Mouse (Mus musculus): Measurements from ENCODE around the gene Iqcf1. TPM values are rescaled to one million over a fixed set of nuclear protein-coding genes. Genes with fewer than 3 reads are reported as not detected.

The Iqcf1 gene
- polyA plus RNA-seq, 1 experiment from 2014 or later = not detected

DNA sequence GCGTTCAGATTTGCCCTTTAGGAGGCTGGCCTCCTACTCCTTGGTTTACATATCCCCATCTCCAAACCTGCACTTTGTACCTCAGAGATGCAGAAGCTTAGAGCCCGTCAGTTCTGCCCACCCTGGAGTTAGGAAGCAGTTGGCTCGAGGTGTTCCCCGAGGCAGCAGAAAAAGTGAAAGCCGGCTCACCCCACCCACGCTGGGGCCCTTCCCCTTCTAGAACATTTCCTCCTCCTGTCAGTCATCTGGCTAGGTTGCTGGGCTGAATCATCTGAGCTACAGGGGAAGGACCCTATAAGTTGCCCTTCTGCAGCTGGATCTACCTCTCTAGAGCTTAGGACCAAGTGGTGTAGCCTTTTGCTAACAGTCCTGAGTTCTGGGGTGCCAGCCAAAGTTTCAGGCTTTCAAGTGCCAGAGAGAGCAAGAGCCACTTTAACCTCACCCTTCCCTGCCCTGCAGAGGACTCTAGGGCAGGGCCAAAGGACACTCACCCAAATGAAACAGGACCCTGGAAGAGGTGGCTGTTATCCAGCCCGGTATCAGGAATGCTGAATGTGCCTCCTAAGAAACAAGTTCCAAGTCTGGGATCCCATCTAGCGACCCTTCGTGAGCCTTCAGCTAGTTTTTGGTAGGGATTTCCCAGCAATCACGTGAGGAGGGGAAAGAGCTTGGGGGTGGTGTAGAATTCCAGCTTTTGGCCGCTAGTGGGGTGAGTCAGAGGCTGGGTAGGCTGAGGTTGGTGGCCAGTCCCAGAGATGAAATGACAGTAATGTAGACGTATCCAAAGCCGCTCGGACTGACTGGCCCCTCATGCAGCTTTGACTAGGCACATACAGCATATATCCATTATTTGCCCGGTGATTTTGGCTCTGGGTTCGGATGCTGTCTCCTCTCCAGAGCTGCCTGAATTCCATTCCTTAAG lies 23.5 kb upstream of the Iqcf1 start:
- no peak overlapping the region for H3K27ac ChIP-seq
- 38% methylated on average over 16 of the region's 16 CpGs for WGBS
- H3K4me1 ChIP-seq (replicated peaks; ENCODE audit: control insufficient read depth, insufficient read depth, low read length) = peaks cover 12% of the 10 kb centered on the region
- H3K4me3 ChIP-seq (replicated peaks; ENCODE audit: low read length) = no peak overlapping the region
- DNase-seq (ENCODE audit: low spot score) (no peak), ATAC-seq (ENCODE audit: low FRiP score) (no peak)
- H3K9ac ChIP-seq = no peak overlapping the region
- peak overlapping the region; percentile 28 for H3K4me2 ChIP-seq (replicated peaks)
- peaks cover 9% of the 10 kb centered on the region; the same call in 1 of the 2 replicates for H3K36me3 ChIP-seq (replicated peaks; ENCODE audit: control insufficient read depth, insufficient read depth)
- peaks cover 2% of the 10 kb centered on the region; the same call in 1 of the 2 replicates for H3K27me3 ChIP-seq (ENCODE audit: control insufficient read depth, insufficient read depth, low read length)
- H3K9me3 ChIP-seq (ENCODE audit: control insufficient read depth, low read length) = no peaks in the 10 kb centered on the region

DNA sequence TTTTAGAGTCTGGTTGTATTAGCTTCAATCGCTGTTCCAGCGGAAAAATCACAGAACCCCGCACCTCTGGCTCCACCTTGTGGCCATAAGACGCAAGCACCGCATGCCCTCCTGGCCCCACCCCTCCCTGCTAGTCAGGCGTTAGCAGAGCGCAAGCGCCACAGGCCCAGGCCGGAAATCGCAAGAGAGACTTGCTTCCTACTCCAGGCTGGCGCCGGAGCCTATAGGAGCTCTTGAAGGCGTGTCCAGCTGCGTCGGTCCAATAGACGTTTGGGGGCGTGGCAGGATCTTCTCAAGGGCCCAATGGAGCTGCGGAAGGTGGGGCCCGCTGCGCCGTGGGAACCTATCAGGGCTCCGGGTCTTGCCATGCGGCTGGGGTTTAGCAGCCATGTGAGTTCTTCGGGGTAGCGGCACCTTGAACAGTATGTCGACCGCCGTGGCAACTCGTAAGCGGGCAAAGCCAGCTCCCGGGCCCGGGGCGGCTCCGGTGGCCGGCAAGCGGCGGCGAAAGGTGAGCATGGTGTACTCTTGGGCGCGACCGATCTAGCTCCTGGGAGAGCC lies 22.8 kb upstream of the Iqcf1 start, which contains the start of gene Parp3:
Parp3 (minus strand) TSS at position 26 of the 561 bp plus-strand sequence.
- Histone ChIP-seq H3K36me3 (replicated peaks; ENCODE audit: control insufficient read depth, insufficient read depth) (peaks cover 9% of the 10 kb centered on the region; the same call in 1 of the 2 replicates), H3K4me1 (replicated peaks; ENCODE audit: control insufficient read depth, insufficient read depth, low read length) (peaks cover 12% of the 10 kb centered on the region), H3K4me3 (replicated peaks; ENCODE audit: low read length) (peak within 1 kb of the TSS; percentile 73), H3K4me2 (replicated peaks) (peak within 1 kb of the TSS; percentile 89), H3K9me3 (ENCODE audit: control insufficient read depth, low read length) (no peaks in the 10 kb centered on the region), H3K27me3 (ENCODE audit: control insufficient read depth, insufficient read depth, low read length) (no peaks in the 10 kb centered on the region), H3K9ac (peak within 1 kb of the TSS; percentile 68), H3K27ac (no peak within 1 kb of the TSS)
- whole genome bisulfite sequencing = under 1% methylated on average over 41 of the region's 41 CpGs
- DNase-seq (ENCODE audit: low spot score) (peak; percentile 96), ATAC-seq (ENCODE audit: low FRiP score) (peak; percentile 99)

DNA sequence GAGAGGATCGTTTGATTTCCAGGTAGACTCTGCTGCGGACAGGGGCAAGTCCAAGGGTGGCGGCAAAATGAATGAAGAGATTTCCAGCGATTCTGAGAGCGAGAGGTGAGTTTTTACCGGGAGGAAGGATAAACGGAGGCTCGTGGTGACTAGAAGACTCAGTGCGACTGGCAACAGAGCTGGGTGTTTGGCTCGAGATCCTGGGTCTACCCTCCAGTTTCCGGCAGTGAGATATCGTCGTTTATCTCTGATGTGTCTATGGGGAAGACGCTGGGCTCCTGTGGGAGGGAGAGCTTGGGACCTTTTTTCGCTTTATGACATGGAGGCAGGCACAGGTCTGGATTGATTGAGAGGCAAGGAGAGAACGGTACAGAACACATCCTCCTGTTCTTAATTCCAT lies 22.1 kb upstream of the Iqcf1 start:
- H3K27ac ChIP-seq = no peak overlapping the region
- H3K9me3 ChIP-seq (ENCODE audit: control insufficient read depth, low read length) = no peaks in the 10 kb centered on the region
- H3K36me3 ChIP-seq (replicated peaks; ENCODE audit: control insufficient read depth, insufficient read depth) = peaks cover 14% of the 10 kb centered on the region
- H3K4me2 ChIP-seq (replicated peaks) = peak overlapping the region; percentile 89
- DNase-seq (ENCODE audit: low spot score) = no peak
- no peaks in the 10 kb centered on the region for H3K27me3 ChIP-seq (ENCODE audit: control insufficient read depth, insufficient read depth, low read length)
- H3K4me3 ChIP-seq (replicated peaks; ENCODE audit: low read length) = peak overlapping the region; percentile 73
- 6% methylated on average over 16 of the region's 16 CpGs for WGBS
- no peak for ATAC-seq (ENCODE audit: low FRiP score)
- H3K4me1 ChIP-seq (replicated peaks; ENCODE audit: control insufficient read depth, insufficient read depth, low read length) = peaks cover 12% of the 10 kb centered on the region
- peak overlapping the region; percentile 68 for H3K9ac ChIP-seq

DNA sequence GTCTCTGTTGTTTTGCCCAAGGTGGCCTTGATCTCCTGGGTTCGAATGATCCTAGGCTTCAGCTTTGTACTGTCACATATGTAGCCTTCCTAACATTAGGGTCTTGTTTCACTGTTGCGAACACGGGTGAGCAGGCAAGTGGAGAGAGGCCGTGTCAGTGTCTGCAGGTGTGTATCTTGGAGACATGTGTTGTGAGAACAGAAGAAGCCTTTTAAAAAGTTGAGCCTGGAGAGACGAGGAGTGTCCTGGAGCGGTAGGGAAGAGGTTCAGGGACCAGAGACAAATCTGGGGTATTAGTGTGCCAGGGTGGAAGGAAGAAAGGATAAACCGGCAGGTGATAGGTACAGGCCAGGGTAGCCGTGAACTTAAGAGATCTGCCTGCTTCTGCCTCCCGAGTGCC lies 21.7 kb upstream of the Iqcf1 start:
- H3K9me3 ChIP-seq (ENCODE audit: control insufficient read depth, low read length) = no peaks in the 10 kb centered on the region
- peak overlapping the region; percentile 73 for H3K4me3 ChIP-seq (replicated peaks; ENCODE audit: low read length)
- H3K36me3 ChIP-seq (replicated peaks; ENCODE audit: control insufficient read depth, insufficient read depth) = peaks cover 19% of the 10 kb centered on the region
- H3K27ac ChIP-seq = no peak overlapping the region
- peaks cover 12% of the 10 kb centered on the region for H3K4me1 ChIP-seq (replicated peaks; ENCODE audit: control insufficient read depth, insufficient read depth, low read length)
- DNase-seq (ENCODE audit: low spot score) (no peak), ATAC-seq (ENCODE audit: low FRiP score) (no peak)
- peak overlapping the region; percentile 89 for H3K4me2 ChIP-seq (replicated peaks)
- WGBS = 87% methylated on average over 9 of the region's 9 CpGs
- H3K27me3 ChIP-seq (ENCODE audit: control insufficient read depth, insufficient read depth, low read length) = no peaks in the 10 kb centered on the region
- H3K9ac ChIP-seq = peak overlapping the region; percentile 68

DNA sequence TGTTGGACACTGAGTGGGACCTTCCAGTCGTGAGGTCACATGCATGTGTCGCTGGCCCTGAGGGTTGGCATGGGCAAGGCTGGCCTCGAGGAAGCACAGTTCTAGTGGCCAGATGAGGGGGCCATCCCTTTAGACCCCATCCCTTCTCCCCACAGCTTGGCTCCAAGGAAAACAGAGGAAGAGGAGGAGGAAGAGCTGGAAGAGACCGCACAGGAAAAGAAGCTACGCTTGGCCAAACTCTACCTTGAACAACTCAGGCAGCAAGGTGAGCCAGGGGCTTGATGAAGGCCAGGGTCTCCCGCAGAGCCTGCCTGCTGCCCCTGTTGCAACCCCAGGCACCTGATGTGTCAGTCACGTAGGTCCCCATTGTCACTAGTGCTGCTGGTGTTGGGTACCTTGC lies 19.2 kb upstream of the Iqcf1 start:
- H3K4me2 ChIP-seq (replicated peaks) = no peak overlapping the region
- H3K4me1 ChIP-seq (replicated peaks; ENCODE audit: control insufficient read depth, insufficient read depth, low read length) = peaks cover 12% of the 10 kb centered on the region
- H3K4me3 ChIP-seq (replicated peaks; ENCODE audit: low read length) = no peak overlapping the region
- WGBS = 93% methylated on average over 7 of the region's 7 CpGs
- no peak overlapping the region for H3K27ac ChIP-seq
- no peak overlapping the region for H3K9ac ChIP-seq
- ATAC-seq (ENCODE audit: low FRiP score) (no peak), DNase-seq (ENCODE audit: low spot score) (no peak)
- H3K36me3 ChIP-seq (replicated peaks; ENCODE audit: control insufficient read depth, insufficient read depth) = peaks cover 41% of the 10 kb centered on the region
- H3K27me3 ChIP-seq (ENCODE audit: control insufficient read depth, insufficient read depth, low read length) = no peaks in the 10 kb centered on the region
- no peaks in the 10 kb centered on the region for H3K9me3 ChIP-seq (ENCODE audit: control insufficient read depth, low read length)

DNA sequence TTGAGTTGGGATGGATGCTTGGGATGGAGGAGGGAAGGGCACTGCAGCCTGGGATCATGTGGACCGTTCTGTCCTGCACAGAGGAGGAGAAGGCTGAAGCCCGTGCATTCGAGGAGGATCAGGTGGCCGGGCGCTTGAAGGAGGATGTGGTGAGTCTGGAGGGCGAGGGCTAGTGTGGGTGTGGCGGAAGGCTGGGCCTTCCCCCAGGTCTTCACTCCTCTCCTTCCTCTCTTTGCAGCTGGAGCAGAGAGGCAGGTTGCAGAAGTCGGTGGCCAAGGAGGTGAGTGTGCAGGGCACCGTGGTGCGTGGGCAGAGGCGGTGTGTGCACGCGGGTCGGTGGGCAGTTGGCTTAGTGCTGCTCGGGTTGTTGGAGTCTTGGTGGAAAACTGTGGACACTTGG lies 18.7 kb upstream of the Iqcf1 start:
- Histone ChIP-seq H3K9ac (no peak overlapping the region), H3K4me3 (replicated peaks; ENCODE audit: low read length) (no peak overlapping the region), H3K9me3 (ENCODE audit: control insufficient read depth, low read length) (no peaks in the 10 kb centered on the region), H3K4me2 (replicated peaks) (no peak overlapping the region), H3K4me1 (replicated peaks; ENCODE audit: control insufficient read depth, insufficient read depth, low read length) (peaks cover 12% of the 10 kb centered on the region), H3K27me3 (ENCODE audit: control insufficient read depth, insufficient read depth, low read length) (no peaks in the 10 kb centered on the region), H3K36me3 (replicated peaks; ENCODE audit: control insufficient read depth, insufficient read depth) (peaks cover 47% of the 10 kb centered on the region), H3K27ac (no peak overlapping the region)
- ATAC-seq (ENCODE audit: low FRiP score) (no peak), DNase-seq (ENCODE audit: low spot score) (no peak)
- WGBS = 95% methylated on average over 15 of the region's 15 CpGs

DNA sequence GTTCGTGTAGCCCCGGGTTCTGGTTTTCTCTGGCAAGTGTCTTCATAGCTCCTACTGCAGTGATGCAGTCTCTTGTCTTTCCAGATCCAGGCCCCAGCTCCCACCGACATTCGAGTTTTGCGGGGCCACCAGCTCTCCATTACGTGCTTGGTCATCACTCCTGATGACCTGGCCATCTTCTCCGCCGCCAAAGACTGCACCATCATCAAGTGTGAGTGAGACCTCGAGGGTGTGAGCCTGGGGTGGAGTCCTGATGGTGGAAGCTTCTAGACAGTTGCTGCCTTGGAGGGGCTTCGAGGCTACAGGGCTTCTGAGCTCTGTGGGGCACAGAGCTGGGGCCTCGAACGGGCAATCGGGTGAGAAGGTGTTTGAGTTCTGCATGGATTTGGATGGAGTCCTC lies 18.1 kb upstream of the Iqcf1 start:
- peaks cover 12% of the 10 kb centered on the region for H3K4me1 ChIP-seq (replicated peaks; ENCODE audit: control insufficient read depth, insufficient read depth, low read length)
- no peak overlapping the region for H3K4me3 ChIP-seq (replicated peaks; ENCODE audit: low read length)
- no peak overlapping the region for H3K4me2 ChIP-seq (replicated peaks)
- no peaks in the 10 kb centered on the region for H3K9me3 ChIP-seq (ENCODE audit: control insufficient read depth, low read length)
- WGBS = 94% methylated on average over 13 of the region's 13 CpGs
- DNase-seq (ENCODE audit: low spot score) = no peak
- no peak overlapping the region for H3K27ac ChIP-seq
- peaks cover 51% of the 10 kb centered on the region for H3K36me3 ChIP-seq (replicated peaks; ENCODE audit: control insufficient read depth, insufficient read depth)
- no peak overlapping the region for H3K9ac ChIP-seq
- H3K27me3 ChIP-seq (ENCODE audit: control insufficient read depth, insufficient read depth, low read length) = no peaks in the 10 kb centered on the region
- no peak for ATAC-seq (ENCODE audit: low FRiP score)

DNA sequence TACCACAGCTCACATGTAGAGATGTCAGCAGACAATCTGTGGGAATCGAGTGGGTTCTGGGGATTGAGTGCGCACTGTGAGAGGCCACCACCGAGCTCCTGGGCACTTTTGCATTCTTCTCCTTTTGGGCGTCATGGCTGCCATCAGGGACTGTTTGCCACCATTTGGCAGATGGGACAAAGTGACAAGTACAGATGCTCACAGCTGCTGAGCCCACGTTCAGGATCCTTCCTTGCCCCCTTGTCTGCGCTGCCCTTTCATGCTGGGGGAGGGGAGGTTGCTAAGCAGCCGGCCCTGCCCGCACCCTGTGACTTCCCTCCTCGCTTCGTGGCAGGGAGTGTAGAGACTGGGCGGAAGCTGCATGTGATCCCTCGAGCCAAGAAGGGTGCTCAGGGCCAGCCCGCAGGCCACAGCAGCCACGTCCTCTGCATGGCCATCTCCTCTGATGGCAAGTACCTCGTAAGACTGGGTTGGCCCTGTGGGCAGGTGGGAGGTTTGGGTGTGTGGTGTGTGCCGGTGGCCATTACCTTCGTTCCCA lies 17.1 kb upstream of the Iqcf1 start:
- Histone ChIP-seq H3K27me3 (ENCODE audit: control insufficient read depth, insufficient read depth, low read length) (no peaks in the 10 kb centered on the region), H3K9me3 (ENCODE audit: control insufficient read depth, low read length) (no peaks in the 10 kb centered on the region), H3K36me3 (replicated peaks; ENCODE audit: control insufficient read depth, insufficient read depth) (peaks cover 51% of the 10 kb centered on the region), H3K9ac (no peak overlapping the region), H3K27ac (no peak overlapping the region), H3K4me1 (replicated peaks; ENCODE audit: control insufficient read depth, insufficient read depth, low read length) (peaks cover 10% of the 10 kb centered on the region), H3K4me3 (replicated peaks; ENCODE audit: low read length) (no peak overlapping the region), H3K4me2 (replicated peaks) (no peak overlapping the region)
- ATAC-seq (ENCODE audit: low FRiP score) = no peak
- DNase-seq (ENCODE audit: low spot score) = no peak
- WGBS = 87% methylated on average over 17 of the region's 17 CpGs

DNA sequence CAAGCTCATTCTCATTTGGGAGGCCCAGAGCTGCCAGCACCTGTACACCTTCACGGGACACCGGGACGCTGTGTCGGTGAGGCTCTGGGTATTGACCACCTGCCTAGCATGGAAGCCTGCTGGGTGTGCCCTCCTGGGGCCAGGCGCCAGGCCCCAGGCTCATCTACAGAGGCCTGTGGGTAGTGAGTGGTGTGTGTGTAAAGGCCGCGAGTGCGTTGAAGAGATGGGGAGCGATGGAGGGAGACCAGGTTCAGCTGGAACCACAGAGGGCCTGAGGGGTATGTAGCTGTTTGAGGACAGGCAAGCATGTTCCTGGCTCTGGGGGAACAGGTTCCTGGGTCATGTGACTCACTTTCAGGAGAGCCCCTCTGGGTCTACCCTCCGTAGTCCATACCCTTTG lies 16.6 kb upstream of the Iqcf1 start:
- Histone ChIP-seq H3K9ac (no peak overlapping the region), H3K4me2 (replicated peaks) (no peak overlapping the region), H3K27ac (no peak overlapping the region), H3K27me3 (ENCODE audit: control insufficient read depth, insufficient read depth, low read length) (no peaks in the 10 kb centered on the region), H3K36me3 (replicated peaks; ENCODE audit: control insufficient read depth, insufficient read depth) (peaks cover 51% of the 10 kb centered on the region), H3K4me1 (replicated peaks; ENCODE audit: control insufficient read depth, insufficient read depth, low read length) (peaks cover 5% of the 10 kb centered on the region), H3K9me3 (ENCODE audit: control insufficient read depth, low read length) (no peaks in the 10 kb centered on the region), H3K4me3 (replicated peaks; ENCODE audit: low read length) (no peak overlapping the region)
- DNase-seq (ENCODE audit: low spot score) = no peak
- no peak for ATAC-seq (ENCODE audit: low FRiP score)
- 94% methylated on average over 10 of the region's 10 CpGs for WGBS
